Mouse (Mus musculus): ENCODE results near the gene Fuz.

DNA sequence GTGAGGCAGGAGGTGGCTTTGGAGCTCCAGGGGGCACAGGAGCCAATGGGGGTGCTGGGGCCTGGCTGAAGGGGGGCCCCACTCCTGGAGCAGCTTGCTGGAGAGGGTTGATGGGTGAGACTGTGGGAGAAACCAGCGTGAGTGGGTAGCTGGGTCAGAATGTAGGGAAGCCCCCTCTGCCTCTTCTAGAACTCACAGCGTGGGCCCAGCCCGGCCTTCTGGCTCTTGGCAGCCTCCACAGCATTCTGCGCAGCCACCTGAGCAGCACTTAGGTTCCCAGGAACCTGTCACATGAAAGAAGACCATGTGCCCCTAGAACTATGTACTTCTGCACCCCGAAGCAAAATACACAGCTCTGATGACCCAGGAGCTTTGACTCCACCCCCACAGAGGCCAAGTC, 11.2 kb upstream of the Fuz start:
- no peak for TF ChIP-seq CTCF (IDR thresholded peaks at IDR 0.05; ENCODE audit: extremely low read depth, insufficient read depth, low read length)
- TF ChIP-seq POLR2A (IDR thresholded peaks at IDR 0.05; ENCODE audit: extremely low read depth, insufficient read depth, low read length) = no peak

Data from cortical plate, adult 2 months (tissue).